Mouse (Mus musculus) embryo, embryonic 9.5 days (tissue): ENCODE measurements around the gene Arhgef12.

Experiments used
- DNase-seq: peaks from one replicate; pipeline ENCODE4 v3.0.0-alpha.2; 2017; ENCODE audit errors: extremely low spot score

Gene Arhgef12

GRCm38 (mm10) chr9:43076163-43076562 is 30.9 kb downstream of the Arhgef12 start:
- no peak for DNase-seq

DNA sequence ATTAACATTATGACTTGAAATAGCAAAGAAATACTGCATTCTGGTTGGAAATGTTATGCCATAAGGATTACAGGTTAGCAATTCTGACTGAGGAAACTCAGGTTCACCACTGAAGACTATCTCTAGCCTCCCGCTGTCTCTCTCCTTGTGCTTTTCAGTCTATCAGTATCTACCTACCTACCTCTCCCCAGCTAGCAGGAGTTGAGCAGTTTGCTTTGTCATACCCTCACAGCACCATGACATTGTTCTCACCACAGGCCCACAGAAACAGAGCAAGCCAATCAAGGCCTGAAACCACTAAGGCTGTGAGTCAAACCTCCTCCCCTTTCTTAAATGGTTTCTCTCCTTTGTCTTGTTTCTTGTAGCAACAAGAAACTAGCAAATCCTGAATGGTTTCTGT is 32.4 kb downstream of the Arhgef12 start:
- DNase-seq = no peak

- no peak for DNase-seq
Observed at GRCm38 (mm10) chr9:43071741-43072140, 35.3 kb downstream of the Arhgef12 start.

- DNase-seq = no peak
Observed at GRCm38 (mm10) chr9:43071176-43071575, 35.9 kb downstream of the Arhgef12 start.

DNA sequence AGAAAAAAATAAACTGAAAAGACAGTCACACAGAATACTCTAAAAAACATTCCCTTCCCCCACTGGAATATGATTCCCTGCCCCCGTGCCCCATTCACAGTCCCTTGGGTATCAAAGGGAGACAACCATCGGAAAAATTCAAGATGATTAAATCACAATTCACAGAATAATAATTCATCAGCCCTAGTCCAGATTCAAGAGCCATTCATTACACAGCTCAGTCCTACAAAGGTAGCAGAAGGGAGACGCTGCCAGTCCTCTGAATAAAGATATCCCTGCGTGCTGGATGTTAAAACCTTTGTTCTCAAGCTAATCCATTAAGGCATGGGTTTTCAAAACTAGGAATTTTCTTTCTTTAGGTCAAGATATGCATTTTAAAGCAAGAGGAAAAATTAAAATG is 36.5 kb downstream of the Arhgef12 start:
- no peak for DNase-seq

DNA sequence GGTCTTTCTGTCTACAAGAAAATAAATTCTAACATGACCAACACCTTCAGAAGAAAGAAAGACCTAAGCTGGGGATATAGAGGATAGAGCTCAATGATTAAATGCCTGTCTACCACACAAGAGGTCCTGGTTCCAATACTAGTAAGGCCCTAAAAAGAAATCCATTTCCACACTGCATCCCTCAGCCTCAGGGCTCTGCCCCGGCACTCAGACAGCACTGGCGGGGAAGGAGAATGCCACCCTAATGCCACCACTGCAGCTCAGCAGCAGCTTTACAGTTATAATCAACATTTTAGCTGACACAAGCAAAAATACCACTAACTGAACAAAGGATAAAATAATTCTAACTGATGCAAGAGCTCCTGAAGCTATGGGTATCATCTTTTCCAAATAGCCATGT is 36.9 kb downstream of the Arhgef12 start:
- DNase-seq = no peak

DNA sequence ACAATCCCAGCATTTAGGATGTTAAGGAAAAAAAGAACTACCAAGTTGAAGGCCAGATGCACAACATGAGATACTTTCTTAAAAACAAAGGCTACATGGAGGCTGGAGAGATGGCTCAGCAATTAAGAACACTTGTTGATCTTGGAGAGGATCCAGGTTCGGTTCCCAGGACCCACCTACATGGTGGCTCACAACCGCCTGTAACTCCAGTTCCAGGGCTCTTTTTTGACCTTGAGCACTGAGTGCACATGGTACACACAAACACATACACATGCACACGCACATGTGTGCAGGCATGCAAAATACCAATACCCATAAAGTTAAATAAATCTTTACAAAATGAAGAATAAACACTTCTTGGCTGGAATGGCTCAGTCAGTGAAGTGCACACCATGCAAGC is 39.1 kb downstream of the Arhgef12 start:
- no peak for DNase-seq

- DNase-seq = no peak
Observed at GRCm38 (mm10) chr9:43065231-43065630, 41.8 kb downstream of the Arhgef12 start.

DNA sequence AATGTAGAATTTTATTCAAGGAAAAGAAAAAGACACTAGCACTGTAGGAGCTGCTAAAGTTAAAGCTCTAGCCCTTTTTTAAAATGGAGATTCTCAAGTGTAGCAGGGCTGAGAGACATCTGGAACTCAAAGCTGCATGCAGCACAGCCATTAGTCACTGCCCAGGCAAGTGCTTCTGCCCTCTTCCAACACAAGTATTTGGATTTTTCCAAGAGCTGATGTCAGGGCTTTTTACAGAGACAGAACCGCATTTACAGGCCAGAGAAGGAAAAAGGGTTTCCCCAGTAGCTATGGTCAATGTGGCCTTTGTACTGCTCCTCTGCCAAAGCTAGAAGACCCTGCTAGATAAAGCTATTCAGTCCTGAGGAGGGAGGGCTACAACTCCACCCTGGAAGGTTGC is 45.5 kb downstream of the Arhgef12 start:
- no peak for DNase-seq

DNA sequence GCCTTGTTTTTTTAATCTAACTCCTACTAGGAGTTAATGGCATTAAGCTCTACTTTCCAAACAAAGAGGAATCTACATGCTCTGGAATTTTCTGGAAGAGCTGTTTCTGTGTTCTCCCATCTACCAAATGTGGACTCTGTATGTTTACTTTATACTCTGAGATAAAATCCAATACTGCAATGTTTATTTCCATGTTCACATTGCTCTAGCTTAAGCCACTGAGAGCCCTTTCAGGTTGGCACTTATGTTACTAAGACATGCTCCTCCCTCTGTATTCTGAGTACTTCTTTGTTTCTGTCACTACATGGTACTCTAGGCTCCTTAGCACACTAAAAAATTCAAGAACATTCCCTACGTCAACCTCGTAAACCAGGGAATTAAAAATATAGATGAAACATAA is 56.6 kb downstream of the Arhgef12 start:
- DNase-seq = no peak

DNA sequence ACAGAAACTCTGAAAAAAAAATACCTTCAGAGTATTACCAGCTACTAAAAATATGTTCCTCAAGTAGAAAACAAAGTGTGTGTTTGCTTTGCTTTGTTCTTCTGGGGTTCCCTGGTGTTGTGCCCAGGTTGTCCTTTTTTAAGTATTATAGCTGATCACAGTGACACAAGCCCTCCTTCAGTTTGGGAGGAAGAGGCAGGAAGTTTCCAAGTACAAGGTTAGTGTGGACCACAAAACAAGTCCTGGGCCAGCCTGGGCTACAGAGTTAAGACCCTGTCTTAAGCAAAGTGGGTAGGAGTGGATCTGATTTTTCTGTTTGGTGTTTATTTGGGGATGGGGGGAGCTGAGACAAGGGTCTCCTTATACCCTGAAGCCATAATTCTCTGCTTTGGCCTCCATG is 62.6 kb downstream of the Arhgef12 start:
- no peak for DNase-seq

DNA sequence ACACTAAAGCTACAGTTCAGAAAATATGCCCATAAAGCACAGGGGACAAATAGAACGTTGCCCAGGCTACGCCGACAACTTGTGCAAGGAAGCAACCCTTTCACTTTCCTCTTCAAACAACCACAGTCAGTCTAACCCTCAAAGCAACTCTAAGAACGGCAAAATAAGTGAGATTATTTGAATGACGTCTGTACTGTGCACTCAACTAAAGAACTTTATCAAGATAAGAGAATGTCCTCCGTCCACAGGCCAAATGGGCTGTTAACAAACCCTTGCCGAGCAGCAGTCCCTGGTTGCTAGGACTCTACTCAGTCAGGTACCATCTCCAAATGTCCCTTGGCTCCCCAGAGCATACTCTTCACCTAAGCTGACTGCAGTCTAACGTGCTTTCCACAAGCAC is 68.6 kb downstream of the Arhgef12 start:
- DNase-seq = no peak

- DNase-seq = no peak
Observed at GRCm38 (mm10) chr9:43035208-43035607, 71.8 kb downstream of the Arhgef12 start.

DNA sequence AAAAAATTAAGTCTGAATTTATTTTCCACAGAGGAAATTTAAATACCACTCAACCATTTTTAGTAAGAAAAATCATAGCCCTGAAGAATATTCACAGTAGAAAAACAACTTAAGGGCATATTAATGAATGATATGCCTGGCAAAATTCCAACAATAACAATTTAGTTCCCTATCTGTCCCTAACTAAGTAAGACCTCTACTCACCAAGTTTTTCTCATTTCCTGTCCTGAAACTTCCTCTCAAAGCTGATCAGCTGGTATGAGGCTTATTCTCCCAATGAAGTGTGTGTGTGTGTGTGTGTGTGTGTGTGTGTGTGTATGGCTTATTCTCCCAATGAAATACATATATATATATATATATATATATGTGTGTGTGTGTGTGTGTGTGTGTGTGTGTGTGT is 72.8 kb downstream of the Arhgef12 start:
- no peak for DNase-seq

- no peak for DNase-seq
Observed at GRCm38 (mm10) chr9:43027757-43028156, 79.3 kb downstream of the Arhgef12 start.

DNA sequence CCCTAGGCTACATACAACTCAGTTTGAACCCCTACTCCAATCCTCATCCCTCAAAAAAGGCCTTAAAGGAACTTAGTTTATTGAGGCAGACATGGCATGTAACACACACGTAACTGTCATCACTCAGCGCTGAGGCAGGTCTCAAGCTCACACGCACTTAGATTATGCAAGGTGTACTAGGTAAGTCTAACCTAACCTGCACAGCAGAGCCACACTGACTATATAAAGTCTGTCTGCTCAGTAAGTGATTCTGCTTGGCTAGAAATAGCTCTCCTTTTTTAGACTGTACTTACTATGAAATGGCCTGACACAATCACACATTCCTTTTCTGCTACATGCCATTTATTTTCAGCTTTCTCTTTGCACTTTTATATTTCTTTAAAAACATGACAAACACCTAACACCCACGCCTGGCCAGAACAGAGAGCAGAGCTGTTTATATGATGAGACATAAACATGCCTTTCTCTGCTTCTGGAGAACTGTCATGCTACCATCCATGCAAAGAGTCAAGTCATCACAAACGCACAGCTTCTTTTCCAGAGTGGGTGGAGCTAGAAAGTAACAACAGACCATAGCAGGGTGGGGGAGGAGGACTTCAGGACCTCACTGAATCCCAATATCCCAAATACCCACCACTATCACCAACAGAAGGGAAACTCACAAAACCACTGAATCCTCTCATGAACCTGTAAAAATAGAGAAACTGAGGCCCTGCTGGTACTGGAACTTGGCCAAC is 85.4 kb downstream of the Arhgef12 start:
- DNase-seq = no peak

DNA sequence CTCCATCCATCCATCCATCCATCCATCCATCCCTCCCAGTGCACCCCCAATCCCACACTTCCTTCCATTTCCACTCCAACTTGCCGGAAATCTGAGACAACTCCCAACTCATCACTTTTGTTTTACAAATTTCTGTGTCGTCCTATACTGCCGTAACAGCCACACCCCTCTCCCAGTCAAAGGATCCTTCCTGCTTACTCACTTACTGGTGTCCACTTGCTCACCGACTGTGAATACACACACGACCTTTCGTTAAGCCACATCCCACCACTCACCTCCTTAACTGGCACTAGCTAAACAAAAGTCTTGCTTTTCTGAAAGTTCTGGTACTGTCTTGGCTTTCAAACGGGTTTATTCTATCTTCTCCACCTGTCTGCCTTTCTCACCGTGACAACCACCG is 87.4 kb downstream of the Arhgef12 start:
- no peak for DNase-seq

DNA sequence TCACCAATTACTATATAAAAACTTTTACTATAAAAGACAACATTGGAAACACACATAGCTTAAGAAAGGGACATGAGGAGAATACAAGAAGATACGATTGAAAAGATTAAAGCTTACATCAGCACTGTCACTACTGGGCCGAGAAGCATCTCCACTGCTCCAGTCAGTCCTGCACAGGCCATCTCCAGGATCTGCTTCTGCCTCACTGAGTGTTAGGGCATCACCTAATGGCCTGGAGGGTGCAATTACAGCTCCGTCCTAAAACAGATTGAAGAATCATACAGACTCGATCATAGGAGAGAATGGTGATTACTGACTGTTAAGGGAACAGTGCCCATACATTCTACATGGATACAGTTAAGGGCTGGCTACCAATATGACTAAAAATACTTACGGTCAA is 91.3 kb downstream of the Arhgef12 start:
- no peak for DNase-seq

- DNase-seq = no peak
Observed at GRCm38 (mm10) chr9:43015366-43015765, 91.7 kb downstream of the Arhgef12 start.

DNA sequence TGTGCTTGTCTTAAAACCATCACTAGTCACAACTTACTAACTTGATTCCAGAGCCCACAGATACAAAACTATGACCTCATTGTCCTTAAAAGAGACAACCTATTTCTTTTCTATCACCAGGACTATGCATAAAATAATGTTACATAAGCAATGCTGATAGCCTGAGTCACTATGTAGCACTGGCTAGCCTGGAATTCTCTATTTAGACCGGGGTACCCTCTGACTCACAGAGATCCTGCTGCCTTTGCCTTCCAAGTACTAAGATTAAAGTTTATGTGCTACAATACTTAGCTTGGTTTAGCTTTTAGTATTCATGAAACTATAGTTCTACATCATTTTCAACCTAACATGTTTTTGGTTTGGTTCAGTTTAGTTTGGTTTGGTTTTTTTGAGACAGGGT is 92.2 kb downstream of the Arhgef12 start:
- DNase-seq = no peak

GRCm38 (mm10) chr9:43012541-43012940 is 94.5 kb downstream of the Arhgef12 start:
- no peak for DNase-seq

- no peak for DNase-seq
Observed at GRCm38 (mm10) chr9:43011061-43011460, 96.0 kb downstream of the Arhgef12 start.

DNA sequence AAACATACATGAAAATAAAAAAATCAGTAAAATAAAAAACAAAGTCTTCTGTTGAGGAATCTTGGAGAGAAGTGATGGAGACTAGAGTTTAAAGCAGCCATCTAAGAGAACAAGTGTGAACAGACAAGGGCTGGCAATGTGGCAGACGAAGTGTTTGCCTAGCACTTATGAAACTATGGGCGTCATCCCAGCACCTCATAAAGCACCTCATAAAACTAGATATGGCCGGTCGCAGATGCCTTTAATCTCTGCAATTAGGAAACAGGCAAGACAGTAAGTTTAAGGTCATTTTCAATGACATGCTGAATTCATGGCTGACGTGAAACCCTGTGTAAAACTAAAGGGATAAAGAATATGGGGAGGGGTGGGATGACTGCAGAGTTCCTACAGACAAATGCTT is 103.2 kb downstream of the Arhgef12 start:
- DNase-seq = no peak

GRCm38 (mm10) chr9:43003017-43003416 is 104.0 kb downstream of the Arhgef12 start:
- DNase-seq = no peak
